Mouse (Mus musculus) kidney, adult 18-20 months (tissue): ENCODE measurements around the gene Art4.

ENCODE experiments used
- DNase-seq: peaks from one replicate; pipeline ENCODE4 v3.0.0; 2021

Gene Art4

GRCm38 (mm10) chr6:136821086-136821485, 36.4 kb downstream of the Art4 start:
- no peak for DNase-seq

- no peak for DNase-seq
These were observed 37.2 kb downstream of the Art4 start for GRCm38 (mm10) chr6:136820381-136820780.

- DNase-seq = no peak
These were observed 40.0 kb downstream of the Art4 start for GRCm38 (mm10) chr6:136817549-136817948.

- DNase-seq = no peak
These were observed 40.7 kb downstream of the Art4 start for GRCm38 (mm10) chr6:136816826-136817225.

- no peak for DNase-seq
These were observed 42.2 kb downstream of the Art4 start for GRCm38 (mm10) chr6:136815381-136815780.

- DNase-seq = no peak
These were observed 44.4 kb downstream of the Art4 start for GRCm38 (mm10) chr6:136813117-136813516.

GRCm38 (mm10) chr6:136811196-136811595, 46.3 kb downstream of the Art4 start:
- DNase-seq = peak; percentile 46

- DNase-seq = no peak
These were observed 47.9 kb downstream of the Art4 start for GRCm38 (mm10) chr6:136809673-136810072.

GRCm38 (mm10) chr6:136809077-136809476, 48.5 kb downstream of the Art4 start:
- peak; percentile 42 for DNase-seq

- DNase-seq = no peak
These were observed 48.9 kb downstream of the Art4 start for GRCm38 (mm10) chr6:136808631-136809046.

GRCm38 (mm10) chr6:136808014-136808417, 49.5 kb downstream of the Art4 start, which contains the start of gene H2afj:
TSS of gene H2afj (plus strand) at chr6:136808244.
- DNase-seq = peak; percentile 98

- DNase-seq = no peak
These were observed 50.0 kb downstream of the Art4 start for GRCm38 (mm10) chr6:136807395-136808013.

GRCm38 (mm10) chr6:136806819-136807218, 50.7 kb downstream of the Art4 start:
- no peak for DNase-seq

GRCm38 (mm10) chr6:136805409-136805775, 52.1 kb downstream of the Art4 start:
- DNase-seq = no peak

GRCm38 (mm10) chr6:136804705-136805408, 52.7 kb downstream of the Art4 start:
- DNase-seq = no peak

- DNase-seq = peak; percentile 99
These were observed 53.5 kb downstream of the Art4 start, which contains the start of gene Hist4h4 for GRCm38 (mm10) chr6:136803739-136804633. TSS of gene Hist4h4 (minus strand) at chr6:136804415.

- no peak for DNase-seq
These were observed 54.3 kb downstream of the Art4 start for GRCm38 (mm10) chr6:136803093-136803738.

- no peak for DNase-seq
These were observed 56.3 kb downstream of the Art4 start for GRCm38 (mm10) chr6:136801274-136801673.

- DNase-seq = no peak
These were observed 56.8 kb downstream of the Art4 start for GRCm38 (mm10) chr6:136800710-136801109.
